Mouse (Mus musculus): ENCODE measurements around the gene Mov10.
A peak's percentile ranks its signal among the peaks of the same experiment; 100 is the strongest.

Mov10 gene

GRCm38 (mm10) chr3:104805539-104805938, 12.8 kb downstream of the Mov10 start:
- no peak for DNase-seq (ENCODE audit: low spot score in 2 of 2)

DNA sequence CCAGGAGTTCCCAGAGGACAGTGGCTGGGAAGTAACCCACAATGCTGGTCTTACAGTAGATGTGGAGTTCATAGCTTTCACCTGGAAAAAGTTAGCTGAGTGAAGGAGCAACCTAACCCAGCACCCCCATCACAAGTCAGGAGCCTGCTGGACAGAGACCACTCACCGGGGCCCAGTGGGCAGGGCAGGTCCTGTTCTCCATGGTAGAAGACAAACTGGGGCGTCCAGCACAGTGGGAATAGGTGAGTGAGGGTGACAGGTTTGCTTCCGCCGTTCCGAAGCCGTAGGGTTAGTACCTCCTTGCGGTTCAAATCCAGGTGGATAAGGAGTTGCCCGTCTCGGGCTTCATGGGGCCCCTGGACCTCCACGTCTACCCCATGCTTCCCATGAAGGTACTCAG, 14.1 kb downstream of the Mov10 start:
- no peak for DNase-seq (ENCODE audit: low spot score in 2 of 2)

DNA sequence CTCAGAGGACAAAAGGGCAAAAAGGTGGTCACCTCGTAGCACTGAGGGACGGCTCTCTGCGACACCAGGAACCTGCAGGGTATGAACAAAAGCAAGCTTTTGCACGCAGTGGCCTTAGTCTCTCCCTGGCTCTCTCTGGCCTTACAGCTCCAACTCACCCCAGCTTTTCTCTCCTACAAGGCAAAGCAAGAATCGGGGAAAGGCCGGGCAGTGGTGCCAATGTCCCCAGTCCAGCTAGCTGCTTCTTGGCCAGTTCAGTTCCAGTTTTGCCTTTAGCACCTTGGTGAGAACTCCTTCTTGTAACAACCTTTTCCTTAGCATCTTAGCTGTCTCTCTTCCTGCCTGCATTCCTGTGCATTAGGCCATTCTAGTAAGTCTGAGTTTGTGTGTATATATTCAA, 16.9 kb downstream of the Mov10 start:
- no peak for DNase-seq (ENCODE audit: low spot score in 2 of 2)

- DNase-seq (ENCODE audit: low spot score in 2 of 2) = no peak
These were observed 17.7 kb downstream of the Mov10 start for GRCm38 (mm10) chr3:104800681-104801080.

GRCm38 (mm10) chr3:104796430-104797082, 21.8 kb downstream of the Mov10 start:
- DNase-seq (ENCODE audit: low spot score in 2 of 2) = no peak

DNA sequence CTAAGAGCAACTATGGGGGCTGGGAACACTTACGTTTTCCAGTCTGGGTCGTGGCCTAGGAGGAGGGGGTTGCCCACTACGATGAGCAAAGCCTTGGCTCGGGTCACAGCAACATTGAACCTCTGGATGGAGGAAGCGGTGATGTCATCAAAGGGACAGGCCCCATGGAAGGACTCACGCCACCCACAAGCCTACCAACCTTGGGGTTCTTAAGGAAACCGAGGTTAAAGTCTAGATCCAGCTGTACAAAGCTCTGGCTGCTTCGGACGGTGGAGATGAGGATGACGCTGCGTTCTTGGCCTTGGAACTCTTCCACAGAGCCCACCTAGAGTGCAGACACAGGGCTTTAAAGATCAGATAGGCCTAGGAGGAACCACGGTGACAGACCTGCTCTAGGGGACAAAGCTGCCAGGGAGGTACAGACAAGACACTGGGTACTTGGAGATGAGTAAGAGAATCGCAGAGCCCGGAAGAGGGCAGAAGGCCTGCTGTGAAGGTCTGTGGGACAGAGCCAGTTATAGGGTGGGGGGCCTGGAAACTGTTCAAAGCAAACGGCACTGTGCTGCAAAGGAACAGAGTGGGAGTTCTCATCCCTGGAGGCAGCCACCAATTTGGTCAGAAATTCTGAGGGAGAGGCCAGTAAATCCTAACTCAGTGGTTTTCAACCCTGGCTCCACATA, 22.6 kb downstream of the Mov10 start:
- no peak for DNase-seq (ENCODE audit: low spot score in 2 of 2)

GRCm38 (mm10) chr3:104794953-104795470, 23.4 kb downstream of the Mov10 start:
- DNase-seq (ENCODE audit: low spot score in 2 of 2) = no peak

GRCm38 (mm10) chr3:104793871-104794828, 24.2 kb downstream of the Mov10 start:
- DNase-seq (ENCODE audit: low spot score in 2 of 2) = peak in 1 of 2 experiments; percentile 74

- DNase-seq (ENCODE audit: low spot score in 2 of 2) = no peak
These were observed 25.7 kb downstream of the Mov10 start for GRCm38 (mm10) chr3:104792360-104793270.

GRCm38 (mm10) chr3:104791671-104792070, 26.7 kb downstream of the Mov10 start:
- no peak for DNase-seq (ENCODE audit: low spot score in 2 of 2)

DNA sequence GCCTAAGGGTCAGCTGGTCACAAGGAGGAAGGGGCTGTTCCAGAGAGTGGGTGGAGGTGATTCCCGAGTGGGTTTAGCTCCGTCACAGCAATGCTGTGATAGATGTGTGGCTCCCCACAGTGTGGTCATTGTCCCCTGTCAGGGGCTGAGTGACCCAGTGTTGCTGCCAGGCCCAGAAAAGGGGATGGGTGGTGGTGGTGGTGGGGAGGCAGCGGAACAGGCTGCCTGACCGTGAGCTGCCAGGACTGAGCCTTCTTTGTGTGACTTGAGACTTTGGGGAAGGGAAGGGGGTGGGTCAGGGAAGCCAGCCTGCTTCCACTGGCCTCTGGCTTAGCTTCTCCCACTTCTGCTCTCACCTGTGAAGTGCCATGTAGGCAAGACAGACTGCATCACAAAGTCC, 27.3 kb downstream of the Mov10 start:
- no peak for DNase-seq (ENCODE audit: low spot score in 2 of 2)

DNA sequence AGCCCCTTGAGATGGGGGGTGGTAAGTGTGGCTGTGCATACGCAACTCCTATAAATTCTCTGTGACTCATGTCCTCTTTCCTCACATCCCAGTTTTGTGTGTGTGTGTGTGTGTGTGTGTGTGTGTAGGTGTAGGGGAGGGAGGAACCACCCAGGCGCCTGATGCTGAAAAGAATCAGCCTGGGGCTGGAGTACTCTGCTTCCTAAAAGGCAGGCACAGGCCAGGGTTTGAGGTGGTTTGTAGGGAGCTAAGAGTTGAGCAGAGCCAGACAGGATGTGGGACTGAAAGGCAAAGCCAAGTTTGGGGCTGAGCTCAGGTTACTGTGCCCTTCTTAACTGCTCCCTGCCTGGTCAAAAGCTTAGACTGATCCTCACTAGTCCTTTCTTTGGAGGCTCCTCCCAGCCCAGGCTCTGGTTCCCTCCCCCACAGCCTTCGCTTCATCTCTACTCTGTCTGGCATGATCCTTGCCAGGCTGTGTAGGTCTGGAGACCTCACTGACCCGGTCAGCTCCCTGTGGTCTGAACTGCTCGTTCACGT, 27.9 kb downstream of the Mov10 start:
- DNase-seq (ENCODE audit: low spot score in 2 of 2) = no peak

DNA sequence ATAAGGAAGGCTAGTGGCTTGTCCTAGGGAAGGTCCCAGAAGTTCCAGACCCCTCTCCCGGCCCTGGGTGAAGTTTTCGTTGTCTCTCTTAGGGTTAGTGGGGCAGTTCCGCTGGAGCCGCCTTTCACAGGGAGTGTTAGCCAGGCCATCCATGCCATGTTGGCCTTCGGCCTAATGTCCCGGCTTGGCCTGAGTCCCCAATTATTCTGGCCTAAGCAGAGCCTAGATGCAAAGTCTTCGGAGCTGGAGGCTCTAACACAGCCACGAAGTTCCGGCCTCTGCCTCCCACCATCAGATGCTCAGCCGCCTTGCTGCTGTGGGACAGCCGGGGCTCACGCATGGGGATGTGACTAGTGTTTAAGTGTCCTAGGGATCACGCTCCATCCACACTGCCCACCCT, 28.5 kb downstream of the Mov10 start:
- no peak for DNase-seq (ENCODE audit: low spot score in 2 of 2)

- no peak for DNase-seq (ENCODE audit: low spot score in 2 of 2)
These were observed 29.1 kb downstream of the Mov10 start for GRCm38 (mm10) chr3:104789312-104789605.

GRCm38 (mm10) chr3:104788561-104789311, 29.6 kb downstream of the Mov10 start:
- peak; percentile 28 to 56 for DNase-seq (ENCODE audit: low spot score in 2 of 2)

- DNase-seq (ENCODE audit: low spot score in 2 of 2) = no peak
These were observed 30.3 kb downstream of the Mov10 start, which contains the start of gene Rhoc for GRCm38 (mm10) chr3:104788075-104788474. Gene Rhoc, plus strand, starts transcription at chr3:104788375.

- DNase-seq (ENCODE audit: low spot score in 2 of 2) = no peak
These were observed 33.1 kb downstream of the Mov10 start for GRCm38 (mm10) chr3:104785284-104785683.

DNA sequence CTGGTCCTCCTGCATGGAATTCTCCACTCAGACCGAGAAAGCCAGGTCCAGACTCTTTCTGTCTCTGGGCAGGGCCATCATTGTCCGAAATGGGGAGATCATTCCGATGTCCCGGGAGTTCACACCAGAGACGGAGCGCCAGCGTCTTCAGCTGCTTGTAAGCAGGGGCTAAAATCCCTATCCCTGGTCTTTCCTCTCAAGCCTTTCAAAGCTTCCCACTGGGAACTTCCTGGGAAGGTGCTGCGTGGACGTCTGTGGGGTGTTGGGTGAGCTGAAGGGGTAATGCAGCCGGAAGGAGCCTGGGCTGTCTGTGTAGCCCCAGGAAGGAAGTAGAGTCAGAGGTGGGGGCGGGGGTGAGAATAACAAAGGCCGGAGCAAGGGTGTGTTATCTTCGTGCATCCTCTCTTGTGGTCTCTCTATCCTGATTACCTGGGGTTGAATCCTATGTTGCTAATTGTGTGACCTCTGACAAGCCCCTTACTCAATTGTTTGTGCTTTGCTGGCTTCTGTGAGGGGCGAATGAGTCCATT, 34.3 kb downstream of the Mov10 start:
- DNase-seq (ENCODE audit: low spot score in 2 of 2) = no peak

- no peak for DNase-seq (ENCODE audit: low spot score in 2 of 2)
These were observed 36.2 kb downstream of the Mov10 start for GRCm38 (mm10) chr3:104782061-104782681.

All from spleen, postnatal 10 days (tissue).